Mouse (Mus musculus): ENCODE results near the gene Tas1r1. TPM values are rescaled to one million over a fixed set of nuclear protein-coding genes. Genes with fewer than 3 reads are reported as not detected.

Gene Tas1r1
- polyA plus RNA-seq, 1 experiment, result 0.10 TPM

GRCm38 (mm10) chr4:152079261-152079660 is 40.9 kb upstream of the Tas1r1 start:
- Histone ChIP-seq H3K27me3 (ENCODE audit: control insufficient read depth, insufficient read depth, low read length) (no peaks in the 10 kb centered on the region), H3K4me1 (ENCODE audit: control insufficient read depth, insufficient read depth, low read length) (no peaks in the 10 kb centered on the region), H3K4me3 (replicated peaks; ENCODE audit: insufficient read depth, low read depth, low read length) (no peak overlapping the region), H3K27ac (ENCODE audit: insufficient read depth, low read length) (no peak overlapping the region)
- TF ChIP-seq CTCF (IDR thresholded peaks at IDR 0.05; ENCODE audit: borderline replicate concordance, insufficient read depth, low read depth, low read length) (no peak), POLR2A (IDR thresholded peaks at IDR 0.05; ENCODE audit: borderline replicate concordance, insufficient read depth, low read length) (no peak)
- DNase-seq, result no peak
- 96% methylated on average over 3 of the region's 3 CpGs for WGBS

- 33% methylated on average over 10 of the region's 10 CpGs for WGBS
- H3K27me3 ChIP-seq (ENCODE audit: control insufficient read depth, insufficient read depth, low read length), result no peaks in the 10 kb centered on the region
- no peaks in the 10 kb centered on the region for H3K4me1 ChIP-seq (ENCODE audit: control insufficient read depth, insufficient read depth, low read length)
- DNase-seq, result peak in 1 of 2 experiments; percentile 26
- H3K27ac ChIP-seq (ENCODE audit: insufficient read depth, low read length), result no peak overlapping the region
- no peak overlapping the region for H3K4me3 ChIP-seq (replicated peaks; ENCODE audit: insufficient read depth, low read depth, low read length)
- no peak for TF ChIP-seq POLR2A (IDR thresholded peaks at IDR 0.05; ENCODE audit: borderline replicate concordance, insufficient read depth, low read length)
- no peak for TF ChIP-seq CTCF (IDR thresholded peaks at IDR 0.05; ENCODE audit: borderline replicate concordance, insufficient read depth, low read depth, low read length)
Measured at GRCm38 (mm10) chr4:152078105-152078530, 39.8 kb upstream of the Tas1r1 start.

- DNase-seq, result no peak
- Histone ChIP-seq H3K27me3 (ENCODE audit: control insufficient read depth, insufficient read depth, low read length) (no peaks in the 10 kb centered on the region), H3K4me1 (ENCODE audit: control insufficient read depth, insufficient read depth, low read length) (no peaks in the 10 kb centered on the region), H3K27ac (ENCODE audit: insufficient read depth, low read length) (no peak overlapping the region), H3K4me3 (replicated peaks; ENCODE audit: insufficient read depth, low read depth, low read length) (no peak overlapping the region)
- TF ChIP-seq POLR2A (IDR thresholded peaks at IDR 0.05; ENCODE audit: borderline replicate concordance, insufficient read depth, low read length) (no peak), CTCF (IDR thresholded peaks at IDR 0.05; ENCODE audit: borderline replicate concordance, insufficient read depth, low read depth, low read length) (no peak)
- WGBS, result 83% methylated on average over 9 of the region's 9 CpGs
Measured at GRCm38 (mm10) chr4:152077191-152077590, 38.8 kb upstream of the Tas1r1 start.

GRCm38 (mm10) chr4:152074548-152074947 is 36.2 kb upstream of the Tas1r1 start:
- WGBS, result 85% methylated on average over 9 of the region's 9 CpGs
- DNase-seq, result no peak
- H3K4me3 ChIP-seq (replicated peaks; ENCODE audit: insufficient read depth, low read depth, low read length), result no peak overlapping the region
- no peak overlapping the region for H3K27ac ChIP-seq (ENCODE audit: insufficient read depth, low read length)
- H3K27me3 ChIP-seq (ENCODE audit: control insufficient read depth, insufficient read depth, low read length), result no peaks in the 10 kb centered on the region
- H3K4me1 ChIP-seq (ENCODE audit: control insufficient read depth, insufficient read depth, low read length), result no peaks in the 10 kb centered on the region
- TF ChIP-seq POLR2A (IDR thresholded peaks at IDR 0.05; ENCODE audit: borderline replicate concordance, insufficient read depth, low read length) (no peak), CTCF (IDR thresholded peaks at IDR 0.05; ENCODE audit: borderline replicate concordance, insufficient read depth, low read depth, low read length) (no peak)

GRCm38 (mm10) chr4:152073715-152074114 is 35.3 kb upstream of the Tas1r1 start:
- H3K27ac ChIP-seq (ENCODE audit: insufficient read depth, low read length), result no peak overlapping the region
- no peak for TF ChIP-seq POLR2A (IDR thresholded peaks at IDR 0.05; ENCODE audit: borderline replicate concordance, insufficient read depth, low read length)
- TF ChIP-seq CTCF (IDR thresholded peaks at IDR 0.05; ENCODE audit: borderline replicate concordance, insufficient read depth, low read depth, low read length), result no peak
- no peak for DNase-seq
- H3K4me1 ChIP-seq (ENCODE audit: control insufficient read depth, insufficient read depth, low read length), result no peaks in the 10 kb centered on the region
- WGBS, result 16% methylated on average over 6 of the region's 6 CpGs
- no peaks in the 10 kb centered on the region for H3K27me3 ChIP-seq (ENCODE audit: control insufficient read depth, insufficient read depth, low read length)
- no peak overlapping the region for H3K4me3 ChIP-seq (replicated peaks; ENCODE audit: insufficient read depth, low read depth, low read length)

GRCm38 (mm10) chr4:152072655-152073054 is 34.3 kb upstream of the Tas1r1 start:
- no peak for TF ChIP-seq CTCF (IDR thresholded peaks at IDR 0.05; ENCODE audit: borderline replicate concordance, insufficient read depth, low read depth, low read length)
- TF ChIP-seq POLR2A (IDR thresholded peaks at IDR 0.05; ENCODE audit: borderline replicate concordance, insufficient read depth, low read length), result no peak
- H3K27ac ChIP-seq (ENCODE audit: insufficient read depth, low read length), result no peak overlapping the region

GRCm38 (mm10) chr4:152072121-152072601 is 33.8 kb upstream of the Tas1r1 start, which contains the start of gene Plekhg5:
Plekhg5 (plus strand) TSS chr4:152072498.
- Histone ChIP-seq H3K4me1 (ENCODE audit: control insufficient read depth, insufficient read depth, low read length) (no peaks in the 10 kb centered on the region), H3K27me3 (ENCODE audit: control insufficient read depth, insufficient read depth, low read length) (no peaks in the 10 kb centered on the region), H3K27ac (ENCODE audit: insufficient read depth, low read length) (no peak within 1 kb of the TSS), H3K4me3 (replicated peaks; ENCODE audit: insufficient read depth, low read depth, low read length) (no peak within 1 kb of the TSS)
- DNase-seq, result peak in 1 of 2 experiments; percentile 30
- TF ChIP-seq CTCF (IDR thresholded peaks at IDR 0.05; ENCODE audit: borderline replicate concordance, insufficient read depth, low read depth, low read length) (no peak), POLR2A (IDR thresholded peaks at IDR 0.05; ENCODE audit: borderline replicate concordance, insufficient read depth, low read length) (no peak)
- 16% methylated on average over 10 of the region's 10 CpGs for WGBS

More at GRCm38 (mm10) chr4:152072655-152073054, 34.3 kb upstream of the Tas1r1 start:
- no peak for DNase-seq
- H3K27me3 ChIP-seq (ENCODE audit: control insufficient read depth, insufficient read depth, low read length), result no peaks in the 10 kb centered on the region
- no peak overlapping the region for H3K4me3 ChIP-seq (replicated peaks; ENCODE audit: insufficient read depth, low read depth, low read length)
- no peaks in the 10 kb centered on the region for H3K4me1 ChIP-seq (ENCODE audit: control insufficient read depth, insufficient read depth, low read length)
- WGBS, result 8% methylated on average over 10 of the region's 10 CpGs
